Mouse (Mus musculus) mouse trophoblast stem cell (cell line): ENCODE results near the gene Myh6.

Experiments
- in situ Hi-C, 2 experiments: fragments of 300-500 bp; cut with MseI, MboI; formaldehyde crosslinking; loops; 2 replicates in 1 of 2; 3 replicates in 1 of 2; pipeline ENCODE4 v1.15.1; 2025

Myh6 gene

DNA sequence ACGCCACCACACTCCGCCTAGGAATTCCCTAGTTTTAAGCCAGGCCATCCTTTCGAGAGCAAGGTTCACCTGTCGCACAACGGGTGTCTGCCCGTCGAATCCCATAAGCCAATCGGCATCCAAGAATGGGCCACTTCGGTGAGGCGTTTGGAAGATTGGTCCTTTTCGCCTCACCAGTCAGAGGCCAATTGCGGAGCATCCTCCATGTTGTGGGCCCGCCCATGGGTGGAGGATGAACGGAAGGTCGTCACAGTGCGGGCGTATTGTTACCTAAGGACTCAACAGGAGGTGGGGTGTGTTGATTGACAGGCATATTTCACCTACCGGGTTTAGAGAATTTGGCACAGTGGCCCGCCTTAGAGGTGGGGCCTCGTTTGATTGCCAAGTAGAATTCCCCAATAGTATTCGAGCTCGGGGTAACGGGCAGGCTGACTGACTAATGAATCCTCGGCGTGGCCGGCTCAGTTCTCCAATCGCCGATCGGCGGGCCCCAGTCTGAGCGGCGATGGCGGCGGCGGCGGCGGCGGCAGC, 73.0 kb downstream of the Myh6 start:
- in situ Hi-C loops, result no loop called here

DNA sequence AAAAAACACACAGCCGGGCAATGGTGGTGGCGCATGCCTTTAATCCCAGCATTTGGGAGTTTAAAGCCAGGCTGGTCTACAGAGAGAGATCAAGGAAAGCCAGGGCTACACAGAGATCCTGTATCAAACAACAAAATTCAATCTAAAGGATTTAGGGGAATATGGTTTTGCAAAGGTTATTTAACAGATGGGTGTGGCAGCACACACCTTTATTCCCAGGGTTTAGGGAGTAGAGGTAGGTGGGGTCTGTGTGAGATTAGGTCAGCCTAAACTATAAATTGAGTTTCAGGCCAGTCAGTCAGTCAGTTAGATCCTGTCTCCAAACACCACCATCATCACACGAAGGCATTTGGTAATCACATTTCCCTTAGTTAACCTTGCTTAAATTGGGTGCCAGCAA, 74.5 kb downstream of the Myh6 start, which contains the start of gene Pabpn1:
Gene Pabpn1, plus strand, starts transcription at position 301 of the 400 bp plus-strand sequence.
- in situ Hi-C loops, result no loop called here
